Mouse (Mus musculus): ENCODE measurements at regions not wholly inside any gene's neighbourhood (a gene's known extent, or its start where the extent isn't known, plus 50 kb on each side); places are given as distances from the start of the nearest gene placed in this dataset.

- TF ChIP-seq CTCF (IDR thresholded peaks at IDR 0.05; ENCODE audit: low read depth, low read length) (no peak), POLR2A (IDR thresholded peaks at IDR 0.05; ENCODE audit: extremely low read depth, insufficient read depth, low read length) (no peak)
These were observed 591.8 kb upstream of the Tusc1 start for GRCm38 (mm10) chr4:93927117-93927516.

All from liver, adult 2 months (tissue).